Mouse (Mus musculus): ENCODE measurements at regions not wholly inside any gene's neighbourhood (a gene's known extent, or its start where the extent isn't known, plus 50 kb on each side); places are given as distances from the start of the nearest gene placed in this dataset.

DNA sequence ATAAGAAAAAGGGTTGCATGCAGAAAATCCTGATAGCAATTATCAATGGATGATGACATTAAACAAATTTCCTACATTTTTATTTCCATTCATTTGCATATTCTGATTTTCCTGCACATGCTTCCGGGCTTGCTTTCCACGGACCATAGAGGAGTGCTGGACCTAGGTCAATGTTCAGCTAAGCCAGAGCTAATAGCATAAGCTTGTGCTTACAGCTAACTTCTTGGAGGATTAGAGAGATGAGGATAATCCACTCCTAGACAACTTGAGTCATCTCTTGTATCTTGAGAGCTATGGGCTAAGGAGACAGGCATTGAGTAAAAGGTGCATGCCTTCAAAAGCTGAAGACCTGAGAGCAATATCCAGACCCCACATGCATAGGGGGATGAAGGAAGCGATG, 154.5 kb downstream of the Pfkfb3 start:
- TF ChIP-seq CTCF (IDR thresholded peaks at IDR 0.05) (no peak), POLR2A (IDR thresholded peaks at IDR 0.05; ENCODE audit: insufficient read depth, low read depth, low read length) (no peak)
